Mouse (Mus musculus) heart, embryonic 10.5 days (tissue): ENCODE measurements at regions not wholly inside any gene's neighbourhood (a gene's known extent, or its start where the extent isn't known, plus 50 kb on each side); places are given as distances from the start of the nearest gene placed in this dataset.

Experiments used
- DNase-seq: peaks from one replicate; pipeline ENCODE4 v3.0.0-alpha.2; 2017; ENCODE audit warnings: low spot score
- H3K27ac ChIP-seq: fragments of 300-500 bp; sonication (generic); 2 replicates; pipeline ENCODE4 v1.5.1; 2016; ENCODE audit warnings: mild to moderate bottlenecking
- H3K27me3 ChIP-seq: fragments of 300-500 bp; sonication (generic); 2 replicates; pipeline ENCODE4 v1.6.1; 2016; ENCODE audit warnings: mild to moderate bottlenecking; ENCODE audit not compliant: poor library complexity, insufficient read depth, severe bottlenecking
- H3K36me3 ChIP-seq: fragments of 300-500 bp; sonication (generic); 2 replicates; pipeline ENCODE4 v1.6.1; 2016; ENCODE audit warnings: mild to moderate bottlenecking, moderate library complexity
- H3K4me1 ChIP-seq: fragments of 300-500 bp; sonication (generic); 2 replicates; pipeline ENCODE4 v1.6.1; 2016; ENCODE audit warnings: mild to moderate bottlenecking
- H3K4me3 ChIP-seq: fragments of 300-500 bp; sonication (generic); 2 replicates; pipeline ENCODE4 v1.5.1; 2016; ENCODE audit warnings: mild to moderate bottlenecking, moderate library complexity
- H3K9me3 ChIP-seq: fragments of 300-500 bp; sonication (generic); 2 replicates; pipeline ENCODE4 v1.6.1; 2016; ENCODE audit warnings: mild to moderate bottlenecking, moderate library complexity
- WGBS: fragments of 180-500 bp; shearing (Covaris S2); methylation state at CpG from one replicate; pipeline ENCODE4 v1.1.7; 2016; 5-methylcytosine and 5-hydroxymethylcytosine counted together

GRCm38 (mm10) chr12:106939381-106939780, 549.1 kb upstream of the 3110018I06Rik start:
- H3K36me3 ChIP-seq = no peaks in the 10 kb centered on the region
- H3K9me3 ChIP-seq = no peaks in the 10 kb centered on the region
- 0 out of 2 replicates have a peak, but pooled peaks cover 5% of the 10 kb centered on the region for H3K4me1 ChIP-seq
- no peak for DNase-seq
- 0 out of 2 replicates have a peak, but pooled peaks cover 5% of the 10 kb centered on the region for H3K27me3 ChIP-seq
- no peak overlapping the region for H3K4me3 ChIP-seq
- H3K27ac ChIP-seq = no peak overlapping the region
- WGBS = 77% methylated on average over 12 of the region's 12 CpGs

GRCm38 (mm10) chr12:106943874-106944273, 544.6 kb upstream of the 3110018I06Rik start:
- H3K4me1 ChIP-seq = no peaks in the 10 kb centered on the region
- WGBS = 36% methylated on average over 5 of the region's 5 CpGs
- H3K4me3 ChIP-seq = no peak overlapping the region
- no peak overlapping the region for H3K27ac ChIP-seq
- H3K36me3 ChIP-seq = no peaks in the 10 kb centered on the region
- no peak for DNase-seq
- no peaks in the 10 kb centered on the region for H3K9me3 ChIP-seq
- H3K27me3 ChIP-seq = 0 out of 2 replicates have a peak, but pooled peaks cover 8% of the 10 kb centered on the region

- H3K4me1 ChIP-seq = peaks cover 12% of the 10 kb centered on the region; the same call in 1 of the 2 replicates
- 0 out of 2 replicates have a peak, but pooled peaks cover 2% of the 10 kb centered on the region for H3K27me3 ChIP-seq
- no peak overlapping the region for H3K4me3 ChIP-seq
- no peaks in the 10 kb centered on the region for H3K9me3 ChIP-seq
- H3K27ac ChIP-seq = no peak overlapping the region
- 89% methylated on average over 11 of the region's 11 CpGs for WGBS
- no peaks in the 10 kb centered on the region for H3K36me3 ChIP-seq
- no peak for DNase-seq
These were observed 535.8 kb upstream of the 3110018I06Rik start for GRCm38 (mm10) chr12:106952621-106953020.

GRCm38 (mm10) chr12:106955778-106956177, 532.7 kb upstream of the 3110018I06Rik start:
- Histone ChIP-seq H3K9me3 (no peaks in the 10 kb centered on the region), H3K4me3 (no peak overlapping the region), H3K27me3 (no peaks in the 10 kb centered on the region), H3K36me3 (no peaks in the 10 kb centered on the region), H3K27ac (no peak overlapping the region), H3K4me1 (peaks cover 12% of the 10 kb centered on the region; the same call in 1 of the 2 replicates)
- DNase-seq = no peak
- 76% methylated on average over 12 of the region's 12 CpGs for WGBS

GRCm38 (mm10) chr12:106956266-106956665, 532.2 kb upstream of the 3110018I06Rik start:
- Histone ChIP-seq H3K27me3 (no peaks in the 10 kb centered on the region), H3K36me3 (no peaks in the 10 kb centered on the region), H3K9me3 (no peaks in the 10 kb centered on the region), H3K4me1 (peaks cover 12% of the 10 kb centered on the region; the same call in 1 of the 2 replicates), H3K27ac (no peak overlapping the region), H3K4me3 (no peak overlapping the region)
- no peak for DNase-seq
- WGBS = 82% methylated on average over 6 of the region's 6 CpGs

- Histone ChIP-seq H3K4me3 (no peak overlapping the region), H3K9me3 (0 out of 2 replicates have a peak, but pooled peaks cover 3% of the 10 kb centered on the region), H3K4me1 (no peaks in the 10 kb centered on the region), H3K27ac (no peak overlapping the region), H3K36me3 (no peaks in the 10 kb centered on the region), H3K27me3 (no peaks in the 10 kb centered on the region)
- WGBS = 80% methylated on average over 4 of the region's 4 CpGs
- DNase-seq = no peak
These were observed 526.4 kb upstream of the 3110018I06Rik start for GRCm38 (mm10) chr12:106961991-106962390.

- H3K36me3 ChIP-seq = no peaks in the 10 kb centered on the region
- no peak overlapping the region for H3K27ac ChIP-seq
- 0 out of 2 replicates have a peak, but pooled peaks cover 3% of the 10 kb centered on the region for H3K9me3 ChIP-seq
- H3K4me3 ChIP-seq = no peak overlapping the region
- H3K4me1 ChIP-seq = no peaks in the 10 kb centered on the region
- H3K27me3 ChIP-seq = no peaks in the 10 kb centered on the region
- no peak for DNase-seq
- 56% methylated on average over 5 of the region's 5 CpGs for WGBS
These were observed 524.7 kb upstream of the 3110018I06Rik start for GRCm38 (mm10) chr12:106963762-106964161.

- no peaks in the 10 kb centered on the region for H3K36me3 ChIP-seq
- no peak for DNase-seq
- no peak overlapping the region for H3K4me3 ChIP-seq
- H3K9me3 ChIP-seq = no peaks in the 10 kb centered on the region
- no peaks in the 10 kb centered on the region for H3K27me3 ChIP-seq
- no peak overlapping the region for H3K27ac ChIP-seq
- H3K4me1 ChIP-seq = no peaks in the 10 kb centered on the region
- 61% methylated on average over 5 of the region's 5 CpGs for WGBS
These were observed 518.6 kb upstream of the 3110018I06Rik start for GRCm38 (mm10) chr12:106969873-106970272.

GRCm38 (mm10) chr12:106992421-106992820, 496.0 kb upstream of the 3110018I06Rik start:
- Histone ChIP-seq H3K27me3 (no peaks in the 10 kb centered on the region; the same call in 1 of the 2 replicates), H3K27ac (no peak overlapping the region), H3K4me1 (no peaks in the 10 kb centered on the region), H3K9me3 (no peaks in the 10 kb centered on the region), H3K36me3 (no peaks in the 10 kb centered on the region), H3K4me3 (no peak overlapping the region)
- WGBS = 68% methylated on average over 3 of the region's 3 CpGs
- no peak for DNase-seq

- no peaks in the 10 kb centered on the region for H3K4me1 ChIP-seq
- no peak overlapping the region for H3K4me3 ChIP-seq
- H3K27ac ChIP-seq = no peak overlapping the region
- whole genome bisulfite sequencing = 79% methylated on average over 4 of the region's 4 CpGs
- no peak for DNase-seq
- H3K36me3 ChIP-seq = no peaks in the 10 kb centered on the region
- no peaks in the 10 kb centered on the region for H3K9me3 ChIP-seq
- no peaks in the 10 kb centered on the region; the same call in 1 of the 2 replicates for H3K27me3 ChIP-seq
These were observed 495.4 kb upstream of the 3110018I06Rik start for GRCm38 (mm10) chr12:106993011-106993410.

GRCm38 (mm10) chr12:107010995-107011786, 477.2 kb upstream of the 3110018I06Rik start:
- H3K4me1 ChIP-seq = peaks cover 8% of the 10 kb centered on the region
- no peaks in the 10 kb centered on the region for H3K36me3 ChIP-seq
- 52% methylated on average over 20 of the region's 20 CpGs for WGBS
- 0 out of 2 replicates have a peak overlapping the region, but pooled peaks have one; percentile 12 for H3K4me3 ChIP-seq
- DNase-seq = peak; percentile 76
- H3K27ac ChIP-seq = peak overlapping the region; percentile 22; the same call in 1 of the 2 replicates
- no peaks in the 10 kb centered on the region for H3K9me3 ChIP-seq
- H3K27me3 ChIP-seq = peaks cover 5% of the 10 kb centered on the region; the same call in 1 of the 2 replicates

GRCm38 (mm10) chr12:107016801-107017200, 471.6 kb upstream of the 3110018I06Rik start:
- Histone ChIP-seq H3K4me3 (no peak overlapping the region), H3K27me3 (peaks cover 5% of the 10 kb centered on the region; the same call in 1 of the 2 replicates), H3K36me3 (no peaks in the 10 kb centered on the region), H3K9me3 (no peaks in the 10 kb centered on the region), H3K4me1 (no peaks in the 10 kb centered on the region), H3K27ac (no peak overlapping the region)
- DNase-seq = no peak
- WGBS = 66% methylated on average over 2 of the region's 2 CpGs

- Histone ChIP-seq H3K27me3 (peaks cover 7% of the 10 kb centered on the region), H3K4me1 (no peaks in the 10 kb centered on the region), H3K9me3 (no peaks in the 10 kb centered on the region), H3K36me3 (no peaks in the 10 kb centered on the region), H3K4me3 (no peak overlapping the region), H3K27ac (no peak overlapping the region)
- 50% methylated on average over 1 of the region's 1 CpGs for WGBS
- no peak for DNase-seq
These were observed 466.6 kb upstream of the 3110018I06Rik start for GRCm38 (mm10) chr12:107021806-107022205.
